Mouse (Mus musculus): Measurements from ENCODE around the gene Akna. TPM values are rescaled to one million over a fixed set of nuclear protein-coding genes. Genes with fewer than 3 reads are reported as not detected.

Gene Akna
- polyA plus RNA-seq (2014; fragmentation: Illumina TruSeq; extraction: RNeasy Lipid Tissue Mini Kit (QIAGEN cat#74804); ENCODE audit: low read depth, low replicate concordance): not detected

DNA sequence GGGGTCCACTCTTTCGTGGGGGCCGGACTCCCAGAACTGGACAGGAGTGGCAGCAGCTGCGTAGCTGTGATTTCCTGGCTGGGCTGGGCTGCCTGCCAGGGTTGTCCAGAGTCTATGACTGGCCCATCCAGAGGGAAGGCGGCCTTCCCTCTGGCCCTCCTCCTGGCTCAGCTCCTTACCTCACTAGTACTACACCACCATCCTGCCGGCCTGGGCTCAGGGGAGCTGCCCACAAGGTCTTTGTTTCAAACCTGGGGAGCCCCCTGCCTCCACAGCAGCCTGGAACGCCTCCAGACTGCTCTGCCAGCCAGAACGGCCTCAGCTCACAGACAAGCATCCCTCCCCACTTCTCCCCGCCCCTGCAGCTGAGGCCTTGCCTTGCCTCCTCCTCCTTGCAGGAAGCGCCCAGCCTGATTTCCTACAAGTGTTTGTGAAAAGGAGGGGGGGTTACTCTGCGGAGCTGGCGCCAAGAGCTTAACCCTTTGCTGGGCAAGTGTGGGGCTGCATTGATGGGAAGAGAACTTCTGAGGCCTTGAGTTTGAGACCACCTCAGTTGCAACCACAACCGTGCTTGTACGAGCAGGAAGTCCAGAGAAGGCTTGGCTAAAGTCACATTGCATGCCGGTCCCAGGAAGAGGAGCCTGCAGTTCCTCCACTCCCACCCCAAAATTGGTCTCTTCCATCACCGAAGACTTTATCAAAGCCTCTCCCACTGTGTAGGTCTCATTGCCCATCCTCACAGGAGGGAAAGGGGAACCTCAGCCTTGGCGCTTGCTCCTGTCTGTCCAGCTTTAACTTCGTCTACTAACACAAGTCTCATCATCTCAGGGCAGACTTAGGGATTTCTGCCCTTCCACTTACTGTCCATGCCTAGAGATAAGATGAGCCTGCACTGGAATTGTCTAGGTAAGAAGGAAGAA is at the start of gene Akna:
Gene Akna, minus strand, starts transcription at position 315 of the 920 bp plus-strand sequence.

DNA sequence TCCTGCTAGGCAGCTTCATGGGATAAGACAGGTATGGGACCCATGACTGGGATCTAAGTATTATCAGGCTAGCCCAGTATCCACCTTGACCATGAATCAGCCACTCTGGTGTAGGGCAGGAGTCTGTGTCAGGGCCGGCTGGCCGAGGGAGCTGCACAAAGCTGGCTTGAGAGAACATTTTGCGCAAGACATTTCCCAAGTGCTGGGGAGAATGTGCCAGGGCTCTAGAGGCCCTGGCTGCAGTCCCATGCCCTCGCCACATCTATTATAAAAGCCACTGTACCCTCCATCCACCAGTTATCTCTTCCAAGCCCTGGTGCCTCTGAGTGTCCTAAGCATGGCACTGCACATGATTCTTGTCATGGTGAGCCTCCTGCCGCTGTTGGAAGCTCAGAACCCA is 41.0 kb downstream of the Akna start, which contains the start of gene Orm2:
Gene Orm2, plus strand, starts transcription at position 300 of the 400 bp plus-strand sequence.

DNA sequence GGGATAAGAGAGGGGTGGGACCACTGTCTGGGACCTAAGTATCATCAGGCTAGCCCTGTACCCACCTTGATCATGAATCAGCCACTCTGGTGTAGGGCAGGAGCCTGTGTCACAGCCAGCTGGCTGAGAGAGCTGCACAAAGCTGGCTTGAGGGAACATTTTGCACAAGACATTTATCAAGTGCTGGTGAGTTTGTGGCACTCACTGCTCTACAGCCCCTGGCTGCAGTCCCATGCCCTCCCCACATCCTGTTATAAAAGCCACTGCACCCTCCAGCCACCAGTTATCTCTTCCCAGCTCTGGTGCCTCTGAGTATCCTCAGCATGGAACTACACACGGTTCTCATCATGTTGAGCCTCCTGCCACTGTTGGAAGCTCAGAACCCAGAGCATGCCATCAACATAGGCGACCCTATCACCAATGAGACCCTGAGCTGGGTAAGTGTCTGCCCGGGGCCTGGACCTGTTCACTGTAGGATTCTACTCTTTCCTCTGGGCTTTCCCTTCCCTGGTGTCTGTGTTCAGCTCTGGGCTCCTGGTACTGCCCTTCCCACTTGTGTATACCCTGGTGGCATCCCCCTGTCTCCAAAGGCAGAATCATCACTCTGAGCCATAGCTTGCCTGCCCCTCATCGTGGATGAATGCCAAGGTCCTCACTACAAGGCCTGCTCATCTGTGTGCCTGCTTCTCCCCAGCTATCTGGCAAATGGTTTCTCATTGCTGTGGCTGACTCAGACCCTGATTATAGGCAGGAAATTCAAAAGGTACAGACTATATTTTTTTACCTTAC is 47.1 kb downstream of the Akna start, which contains the start of gene Orm3:
Gene Orm3, plus strand, starts transcription at position 286 of the 789 bp plus-strand sequence.

DNA sequence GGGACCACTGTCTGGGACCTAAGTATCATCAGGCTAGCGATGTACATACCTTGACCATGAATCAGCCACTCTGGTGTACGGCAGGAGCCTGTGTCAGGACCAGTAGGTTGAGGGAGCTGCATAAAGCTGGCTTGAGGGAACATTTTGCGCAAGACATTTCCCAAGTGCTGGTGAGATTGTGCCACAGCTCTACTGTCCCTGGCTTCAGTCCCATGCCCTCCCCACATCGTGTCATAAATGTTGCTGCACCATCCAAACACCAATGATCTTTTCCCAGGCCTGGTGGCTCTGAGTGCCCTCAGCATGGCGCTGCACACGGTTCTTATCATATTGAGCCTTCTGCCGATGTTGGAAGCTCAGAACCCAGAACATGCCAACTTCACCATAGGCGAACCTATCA is 58.9 kb downstream of the Akna start, which contains the start of gene Orm1:
Gene Orm1, plus strand, starts transcription at position 266 of the 400 bp plus-strand sequence.

Other genes with a start within 250 kb of the Akna start
- 0.61 TPM for gene Ambp, start 248.6 kb downstream of the Akna start, polyA plus RNA-seq (2014; fragmentation: Illumina TruSeq; extraction: RNeasy Lipid Tissue Mini Kit (QIAGEN cat#74804); ENCODE audit: low read depth, low replicate concordance)
- gene Kif12, start 231.2 kb downstream of the Akna start, polyA plus RNA-seq (2014; fragmentation: Illumina TruSeq; extraction: RNeasy Lipid Tissue Mini Kit (QIAGEN cat#74804); ENCODE audit: low read depth, low replicate concordance): 2.3 TPM
- gene Col27a1, start 189.3 kb downstream of the Akna start, polyA plus RNA-seq (2014; fragmentation: Illumina TruSeq; extraction: RNeasy Lipid Tissue Mini Kit (QIAGEN cat#74804); ENCODE audit: low read depth, low replicate concordance): 3.0 TPM
- gene Orm1, start 58.8 kb downstream of the Akna start, polyA plus RNA-seq (2014; fragmentation: Illumina TruSeq; extraction: RNeasy Lipid Tissue Mini Kit (QIAGEN cat#74804); ENCODE audit: low read depth, low replicate concordance): not detected
- gene Orm3, start 47.2 kb downstream of the Akna start, polyA plus RNA-seq (2014; fragmentation: Illumina TruSeq; extraction: RNeasy Lipid Tissue Mini Kit (QIAGEN cat#74804); ENCODE audit: low read depth, low replicate concordance): not detected
- not detected for gene Orm2, start 40.9 kb downstream of the Akna start, polyA plus RNA-seq (2014; fragmentation: Illumina TruSeq; extraction: RNeasy Lipid Tissue Mini Kit (QIAGEN cat#74804); ENCODE audit: low read depth, low replicate concordance)
- 0.49 TPM for gene Whrn, start 92.6 kb upstream of the Akna start, polyA plus RNA-seq (2014; fragmentation: Illumina TruSeq; extraction: RNeasy Lipid Tissue Mini Kit (QIAGEN cat#74804); ENCODE audit: low read depth, low replicate concordance)
- 545 TPM for gene Atp6v1g1, start 141.4 kb upstream of the Akna start, polyA plus RNA-seq (2014; fragmentation: Illumina TruSeq; extraction: RNeasy Lipid Tissue Mini Kit (QIAGEN cat#74804); ENCODE audit: low read depth, low replicate concordance)
- gene Tmem268, start 155.4 kb upstream of the Akna start, polyA plus RNA-seq (2014; fragmentation: Illumina TruSeq; extraction: RNeasy Lipid Tissue Mini Kit (QIAGEN cat#74804); ENCODE audit: low read depth, low replicate concordance): 6.3 TPM
- not detected for gene Gm11213, start 201.9 kb upstream of the Akna start, polyA plus RNA-seq (2014; fragmentation: Illumina TruSeq; extraction: RNeasy Lipid Tissue Mini Kit (QIAGEN cat#74804); ENCODE audit: low read depth, low replicate concordance)
- not detected for gene Tex48, start 219.1 kb upstream of the Akna start, polyA plus RNA-seq (2014; fragmentation: Illumina TruSeq; extraction: RNeasy Lipid Tissue Mini Kit (QIAGEN cat#74804); ENCODE audit: low read depth, low replicate concordance)